Mouse (Mus musculus) embryonic facial prominence, embryonic 14.5 days (tissue): ENCODE measurements around the gene Lrp1. TPM values are rescaled to one million over a fixed set of nuclear protein-coding genes. Genes with fewer than 3 reads are reported as not detected.
A peak's percentile ranks its signal among the peaks of the same experiment; 100 is the strongest.

Experiments used
- ATAC-seq: fragments of 200-750 bp; cut with Nextera tagmentation; 2 replicates; pipeline ENCODE4 v1.8.0; 2017; ENCODE audit warnings: low read depth, moderate number of reproducible peaks, moderate TSS enrichment
- DNase-seq: peaks from one replicate; pipeline ENCODE4 v3.0.0-alpha.2; 2015; ENCODE audit warnings: low spot score
- H3K27ac ChIP-seq: fragments of 300-500 bp; sonication (generic); replicated peaks from 2 replicates; pipeline ENCODE4 v1.5.1; 2014; ENCODE audit warnings: low read depth, mild to moderate bottlenecking, low read length, moderate library complexity
- H3K27me3 ChIP-seq: fragments of 300-500 bp; sonication (generic); replicated peaks from 2 replicates; pipeline ENCODE4 v1.6.1; 2014; ENCODE audit warnings: low read length; ENCODE audit not compliant: control insufficient read depth, insufficient read depth
- H3K36me3 ChIP-seq: fragments of 300-500 bp; sonication (generic); 2 replicates; pipeline ENCODE4 v1.6.1; 2014; ENCODE audit warnings: low read length, mixed read lengths; ENCODE audit not compliant: control insufficient read depth, insufficient read depth
- H3K4me1 ChIP-seq: fragments of 300-500 bp; sonication (generic); 2 replicates; pipeline ENCODE4 v1.6.1; 2014; ENCODE audit warnings: antibody characterized with exemption, low read length; ENCODE audit not compliant: control insufficient read depth, insufficient read depth
- H3K4me2 ChIP-seq: fragments of 300-500 bp; sonication (generic); 2 replicates; pipeline ENCODE4 v1.6.1; 2014; ENCODE audit warnings: low read depth, mild to moderate bottlenecking, low read length, moderate library complexity, mixed read lengths
- H3K4me3 ChIP-seq: fragments of 300-500 bp; sonication (generic); 2 replicates; pipeline ENCODE4 v1.5.1; 2014; ENCODE audit warnings: low read depth, mild to moderate bottlenecking, low read length
- H3K9ac ChIP-seq: fragments of 300-500 bp; sonication (generic); 2 replicates; pipeline ENCODE4 v1.6.1; 2014; ENCODE audit warnings: low read depth, mild to moderate bottlenecking, low read length, moderate library complexity, mixed read lengths
- H3K9me3 ChIP-seq: fragments of 300-500 bp; sonication (generic); 2 replicates; pipeline ENCODE4 v1.6.1; 2016; ENCODE audit warnings: low read length; ENCODE audit not compliant: control insufficient read depth
- WGBS: fragments of 180-500 bp; shearing (Covaris S2); extraction: QIAGEN DNeasy Blood & Tissue Kit; methylation state at CpG from one replicate; pipeline ENCODE4 v1.1.7; 2014; 5-methylcytosine and 5-hydroxymethylcytosine counted together
- polyA plus RNA-seq: library from polyadenylated mRNA; unstranded; fragments of >200 nt; fragmentation: Nextera tagmentation; extraction: Ambion mirVana; gene quantifications from 2 replicates; pipeline ENCODE4 v1.2.1, GENCODE M21; 2014

Gene Lrp1
- polyA plus RNA-seq, 1 experiment from 2014 or later: 137 TPM

- H3K9me3 ChIP-seq: no peaks in the 10 kb centered on the region
- H3K4me2 ChIP-seq: peak overlapping the region; percentile 95
- ATAC-seq: 0 out of 2 replicates have a peak, but pooled peaks have one; percentile 4
- no peak overlapping the region; the same call in 1 of the 2 replicates for H3K27ac ChIP-seq
- peaks cover 52% of the 10 kb centered on the region for H3K4me1 ChIP-seq
- peak; percentile 71 for DNase-seq
- H3K27me3 ChIP-seq: peaks cover 89% of the 10 kb centered on the region
- H3K36me3 ChIP-seq: no peaks in the 10 kb centered on the region
- H3K9ac ChIP-seq: peak overlapping the region; percentile 57
- 1% methylated on average over 40 of the region's 46 CpGs for whole genome bisulfite sequencing
- H3K4me3 ChIP-seq: peak overlapping the region; percentile 49
Observed at GRCm38 (mm10) chr10:127511634-127512306, 109.2 kb downstream of the Lrp1 start.

GRCm38 (mm10) chr10:127510895-127511617 is 109.9 kb downstream of the Lrp1 start:
- Histone ChIP-seq H3K9me3 (no peaks in the 10 kb centered on the region), H3K9ac (no peak overlapping the region; the same call in 1 of the 2 replicates), H3K4me3 (peak overlapping the region; percentile 49), H3K27ac (no peak overlapping the region), H3K4me1 (peaks cover 46% of the 10 kb centered on the region), H3K27me3 (peaks cover 86% of the 10 kb centered on the region), H3K36me3 (no peaks in the 10 kb centered on the region), H3K4me2 (peak overlapping the region; percentile 95)
- peak; percentile 35 for DNase-seq
- ATAC-seq: no peak
- whole genome bisulfite sequencing: 13% methylated on average over 10 of the region's 11 CpGs

GRCm38 (mm10) chr10:127509837-127510701 is 110.9 kb downstream of the Lrp1 start:
- H3K9me3 ChIP-seq: no peaks in the 10 kb centered on the region
- no peak overlapping the region for H3K9ac ChIP-seq
- H3K27me3 ChIP-seq: peaks cover 77% of the 10 kb centered on the region
- H3K4me3 ChIP-seq: peak overlapping the region; percentile 37
- H3K4me1 ChIP-seq: peaks cover 43% of the 10 kb centered on the region
- no peaks in the 10 kb centered on the region for H3K36me3 ChIP-seq
- H3K27ac ChIP-seq: no peak overlapping the region
- peak overlapping the region; percentile 62 for H3K4me2 ChIP-seq
- WGBS: 15% methylated on average over 17 of the region's 17 CpGs
- ATAC-seq (no peak), DNase-seq (peak; percentile 42)

GRCm38 (mm10) chr10:127509051-127509836 is 111.7 kb downstream of the Lrp1 start:
- peaks cover 68% of the 10 kb centered on the region for H3K27me3 ChIP-seq
- H3K36me3 ChIP-seq: peaks cover 5% of the 10 kb centered on the region
- peak; percentile 91 for DNase-seq
- peak overlapping the region; percentile 11; the same call in 1 of the 2 replicates for H3K9ac ChIP-seq
- H3K4me3 ChIP-seq: peak overlapping the region; percentile 37
- WGBS: 0% methylated on average over 32 of the region's 35 CpGs
- H3K9me3 ChIP-seq: no peaks in the 10 kb centered on the region
- ATAC-seq: peak; percentile 41
- peak overlapping the region; percentile 62 for H3K4me2 ChIP-seq
- peaks cover 41% of the 10 kb centered on the region for H3K4me1 ChIP-seq
- H3K27ac ChIP-seq: no peak overlapping the region

GRCm38 (mm10) chr10:127508239-127508638 is 112.7 kb downstream of the Lrp1 start:
- 4% methylated on average over 15 of the region's 15 CpGs for WGBS
- Histone ChIP-seq H3K9ac (no peak overlapping the region), H3K4me1 (peaks cover 31% of the 10 kb centered on the region)

GRCm38 (mm10) chr10:127500894-127501893 is 119.8 kb downstream of the Lrp1 start, which contains the start of gene Stac3:
TSS of gene Stac3 (plus strand) at chr10:127501686.
- ATAC-seq: peak; percentile 54; the same call in 1 of the 2 replicates

More at GRCm38 (mm10) chr10:127508239-127508638, 112.7 kb downstream of the Lrp1 start:
- peaks cover 58% of the 10 kb centered on the region for H3K27me3 ChIP-seq
- 0 out of 2 replicates have a peak, but pooled peaks have one; percentile 0 for ATAC-seq
- peak overlapping the region; percentile 62 for H3K4me2 ChIP-seq
- H3K27ac ChIP-seq: no peak overlapping the region
- H3K9me3 ChIP-seq: no peaks in the 10 kb centered on the region
- H3K4me3 ChIP-seq: peak overlapping the region; percentile 37; the same call in 1 of the 2 replicates
- DNase-seq: peak; percentile 72
- H3K36me3 ChIP-seq: peaks cover 13% of the 10 kb centered on the region

GRCm38 (mm10) chr10:127500042-127500441 is 120.9 kb downstream of the Lrp1 start:
- Histone ChIP-seq H3K4me1 (no peaks in the 10 kb centered on the region), H3K36me3 (peaks cover 63% of the 10 kb centered on the region), H3K27ac (no peak overlapping the region), H3K4me2 (no peak overlapping the region), H3K9me3 (no peaks in the 10 kb centered on the region), H3K4me3 (no peak overlapping the region), H3K9ac (no peak overlapping the region), H3K27me3 (no peaks in the 10 kb centered on the region)
- 76% methylated on average over 4 of the region's 4 CpGs for WGBS
- no peak for DNase-seq
- ATAC-seq: no peak

More at GRCm38 (mm10) chr10:127500894-127501893, 119.8 kb downstream of the Lrp1 start, which contains the start of gene Stac3:
- Histone ChIP-seq H3K4me3 (no peak within 1 kb of the TSS), H3K27ac (no peak within 1 kb of the TSS), H3K4me1 (no peaks in the 10 kb centered on the region), H3K9ac (no peak within 1 kb of the TSS), H3K9me3 (no peaks in the 10 kb centered on the region), H3K27me3 (no peaks in the 10 kb centered on the region), H3K36me3 (peaks cover 52% of the 10 kb centered on the region), H3K4me2 (no peak within 1 kb of the TSS)
- 61% methylated on average over 13 of the region's 13 CpGs for whole genome bisulfite sequencing
- peak; percentile 37 for DNase-seq
